7 mouse cellular contexts compared by ENCODE assay signal in genomic region chr11:89921146-89921545, GRCm38 (mm10).
DNase-seq lines count a peak whose midpoint lies in the region; ATAC-seq and TF ChIP-seq lines count a peak whose summit lies in the region.

No protein-coding gene starts in this region.

- peak; percentile 43 for TF ChIP-seq RAD21 in MEL (IDR thresholded peaks at IDR 0.05; ENCODE audit: low read depth, low read length)

- DNase-seq in MEL (ENCODE audit: low read depth, low spot score) (no peak), Patski (ENCODE audit: low read depth, low spot score) (no peak)
- DNase-seq in embryonic facial prominence, embryonic 10.5 days (ENCODE audit: low spot score): peak; percentile 16
- DNase-seq in kidney, adult 9 months: peak; percentile 36
- DNase-seq in left cerebral cortex, postnatal 4 days: peak; percentile 59
- DNase-seq in right cerebral cortex, postnatal 25 days: peak; percentile 43

- in situ Hi-C loops in Patski (cut with MboI; ENCODE audit: low pct_unique_long_range_greater_than_20kb): no loop called here

- H3K36me3 ChIP-seq in MEL (ENCODE audit: control insufficient read depth in 1 of 2, insufficient read depth in 2 of 2, low read length in 2 of 2): peaks cover 0 to under 1% of the 10 kb centered on the region in 2 experiments; a peak in 1 of 4 replicates
- H3K36me3 ChIP-seq in embryonic facial prominence, embryonic 10.5 days (replicated peaks): no peaks in the 10 kb centered on the region
- H3K36me3 ChIP-seq in midbrain, embryonic 16.5 days (ENCODE audit: control insufficient read depth, insufficient read depth, low read length): no peaks in the 10 kb centered on the region

- H3K4me2 ChIP-seq in midbrain, embryonic 16.5 days (ENCODE audit: low read length): no peak overlapping the region

- H3K9ac ChIP-seq in MEL (ENCODE audit: control insufficient read depth, low read depth, low read length, poor library complexity, severe bottlenecking): no peak overlapping the region
- no peak overlapping the region for H3K9ac ChIP-seq in midbrain, embryonic 16.5 days (ENCODE audit: low read depth, low read length)

- CTCF ChIA-PET in Patski (lab: Charles Lee): no interaction called here

- H3K27me3 ChIP-seq in MEL (ENCODE audit: control insufficient read depth in 1 of 2, insufficient read depth in 2 of 2, low read length in 2 of 2): no peaks in the 10 kb centered on the region
- H3K27me3 ChIP-seq in Patski: peaks cover 25% of the 10 kb centered on the region
- no peaks in the 10 kb centered on the region for H3K27me3 ChIP-seq in embryonic facial prominence, embryonic 10.5 days (replicated peaks; ENCODE audit: low read depth, poor library complexity, severe bottlenecking)
- H3K27me3 ChIP-seq in midbrain, embryonic 16.5 days (ENCODE audit: control insufficient read depth, insufficient read depth, low read depth, low read length): no peaks in the 10 kb centered on the region

- peak in 2 of 3 experiments; percentile 32 to 35; a peak in 3 of 6 replicates for TF ChIP-seq CTCF in MEL (IDR thresholded peaks at IDR 0.05 in 2 of 3, conservative IDR thresholded peaks at IDR 0.05 in 1 of 3; ENCODE audit: control insufficient read depth in 1 of 3, insufficient read depth in 1 of 3, low read depth in 2 of 3, low read length in 3 of 3, poor library complexity in 1 of 3, severe bottlenecking in 1 of 3)
- TF ChIP-seq CTCF in Patski (IDR thresholded peaks at IDR 0.05): peak; percentile 26

- no peak for TF ChIP-seq EP300 in MEL (IDR thresholded peaks at IDR 0.05; ENCODE audit: low read depth in 1 of 2, low read length in 2 of 2)

- no peak for TF ChIP-seq POLR2A in MEL (IDR thresholded peaks at IDR 0.05; ENCODE audit: control insufficient read depth in 1 of 2, insufficient read depth in 1 of 2, low read depth in 1 of 2, low read length in 2 of 2, poor library complexity in 1 of 2)

- H3K27ac ChIP-seq in MEL (ENCODE audit: control insufficient read depth, low read depth, low read length): no peak overlapping the region
- H3K27ac ChIP-seq in embryonic facial prominence, embryonic 10.5 days (replicated peaks): no peak overlapping the region
- no peak overlapping the region for H3K27ac ChIP-seq in midbrain, embryonic 16.5 days (ENCODE audit: low read length)

- H3K4me1 ChIP-seq in MEL (ENCODE audit: control insufficient read depth in 1 of 2, insufficient read depth in 2 of 2, low read length in 2 of 2): no peaks in the 10 kb centered on the region
- peaks cover 3% of the 10 kb centered on the region for H3K4me1 ChIP-seq in embryonic facial prominence, embryonic 10.5 days
- H3K4me1 ChIP-seq in midbrain, embryonic 16.5 days (ENCODE audit: control insufficient read depth, insufficient read depth, low read length): no peaks in the 10 kb centered on the region

- intact Hi-C loops in left cerebral cortex, postnatal 4 days (cut with DNase I): loop anchor here (10.0 kb wide), 2 partner anchors 616 to 756 kb away; partner anchors contain the start of gene Nog

- WGBS in embryonic facial prominence, embryonic 10.5 days: 44% methylated on average over 6 of the region's 6 CpGs
- 45% methylated on average over 6 of the region's 6 CpGs for WGBS in midbrain, embryonic 16.5 days

- no peak for ATAC-seq in Patski
- no peak for ATAC-seq in midbrain, embryonic 16.5 days

- no peaks in the 10 kb centered on the region for H3K79me2 ChIP-seq in MEL (ENCODE audit: control insufficient read depth, insufficient read depth, low read length, poor library complexity)

- no peak overlapping the region for H3K4me3 ChIP-seq in MEL (ENCODE audit: control insufficient read depth in 1 of 2, insufficient read depth in 1 of 2, low read depth in 2 of 2, low read length in 2 of 2)
- H3K4me3 ChIP-seq in embryonic facial prominence, embryonic 10.5 days: no peak overlapping the region
- H3K4me3 ChIP-seq in midbrain, embryonic 16.5 days (ENCODE audit: low read depth, low read length): no peak overlapping the region

- no peaks in the 10 kb centered on the region for H3K9me3 ChIP-seq in MEL (replicated peaks; ENCODE audit: insufficient read depth, low read length)
- H3K9me3 ChIP-seq in embryonic facial prominence, embryonic 10.5 days: no peaks in the 10 kb centered on the region
- H3K9me3 ChIP-seq in midbrain, embryonic 16.5 days (replicated peaks; ENCODE audit: control insufficient read depth, low read length, poor library complexity, severe bottlenecking): no peaks in the 10 kb centered on the region

- POLR2A ChIA-PET in Patski (lab: Charles Lee): no interaction called here

TF ChIP-seq in MEL, 35 proteins besides CTCF, POLR2A, EP300 and RAD21:
- TF ChIP-seq CHD2 (IDR thresholded peaks at IDR 0.05; ENCODE audit: low read length) (no peak), SMC3 (IDR thresholded peaks at IDR 0.05; ENCODE audit: low read depth, low read length) (0 out of 2 replicates have a peak, but pooled peaks have one; percentile 5), ZNF384 (IDR thresholded peaks at IDR 0.05; ENCODE audit: low read depth, low read length) (peak; percentile 52)

Comparison
In these comparisons a context has a peak if more than half of its experiments do, and no peak if none do; other contexts are left out.
1. DNase-seq: peak in embryonic facial prominence, embryonic 10.5 days (single experiment), kidney, adult 9 months (single experiment), left cerebral cortex, postnatal 4 days (single experiment) and right cerebral cortex, postnatal 25 days (single experiment); none in MEL (single experiment) and Patski (single experiment).